Mouse (Mus musculus): ENCODE measurements around the gene Rasgrp4. TPM values are rescaled to one million over a fixed set of nuclear protein-coding genes. Genes with fewer than 3 reads are reported as not detected.
"Not testable (repeated sequence)": the region's sequence is repeated elsewhere in the genome, so short reads cannot be mapped to it uniquely, and the experiment has no call there.

The Rasgrp4 gene
- polyA plus RNA-seq, 1 experiment from 2014 or later: 0.71 TPM

GRCm38 (mm10) chr7:29169231-29170065, 34.8 kb downstream of the Rasgrp4 start:
- Histone ChIP-seq H3K27ac (replicated peaks) (peak overlapping the region; percentile 83), H3K4me1 (peaks cover 50% of the 10 kb centered on the region), H3K36me3 (peaks cover 12% of the 10 kb centered on the region), H3K9ac (replicated peaks) (peak overlapping the region; percentile 75), H3K9me3 (no peaks in the 10 kb centered on the region), H3K4me2 (replicated peaks) (peak overlapping the region; percentile 77), H3K4me3 (peak overlapping the region; percentile 72), H3K27me3 (peaks cover 65% of the 10 kb centered on the region)
- ATAC-seq (ENCODE audit: low FRiP score, low read depth): peak; percentile 76
- under 1% methylated on average over 25 of the region's 39 CpGs for WGBS

GRCm38 (mm10) chr7:29170066-29170754, 35.6 kb downstream of the Rasgrp4 start, which contains the start of the genes Ggn and Spred3:
TSS of gene Ggn (plus strand) at chr7:29170210.
TSS of gene Spred3 (minus strand) at chr7:29170411.
- H3K4me2 ChIP-seq (replicated peaks): peak within 1 kb of the TSS; percentile 77
- peaks cover 73% of the 10 kb centered on the region for H3K27me3 ChIP-seq
- under 1% methylated on average over 30 of the region's 30 CpGs for WGBS
- H3K4me3 ChIP-seq: peak within 1 kb of the TSS; percentile 72
- H3K9me3 ChIP-seq: no peaks in the 10 kb centered on the region
- peaks cover 50% of the 10 kb centered on the region for H3K4me1 ChIP-seq
- H3K9ac ChIP-seq (replicated peaks): peak within 1 kb of the TSS; percentile 75
- ATAC-seq (ENCODE audit: low FRiP score, low read depth): peak; percentile 24; the same call in 1 of the 2 replicates
- peak within 1 kb of the TSS; percentile 83 for H3K27ac ChIP-seq (replicated peaks)
- peaks cover 20% of the 10 kb centered on the region for H3K36me3 ChIP-seq

DNA sequence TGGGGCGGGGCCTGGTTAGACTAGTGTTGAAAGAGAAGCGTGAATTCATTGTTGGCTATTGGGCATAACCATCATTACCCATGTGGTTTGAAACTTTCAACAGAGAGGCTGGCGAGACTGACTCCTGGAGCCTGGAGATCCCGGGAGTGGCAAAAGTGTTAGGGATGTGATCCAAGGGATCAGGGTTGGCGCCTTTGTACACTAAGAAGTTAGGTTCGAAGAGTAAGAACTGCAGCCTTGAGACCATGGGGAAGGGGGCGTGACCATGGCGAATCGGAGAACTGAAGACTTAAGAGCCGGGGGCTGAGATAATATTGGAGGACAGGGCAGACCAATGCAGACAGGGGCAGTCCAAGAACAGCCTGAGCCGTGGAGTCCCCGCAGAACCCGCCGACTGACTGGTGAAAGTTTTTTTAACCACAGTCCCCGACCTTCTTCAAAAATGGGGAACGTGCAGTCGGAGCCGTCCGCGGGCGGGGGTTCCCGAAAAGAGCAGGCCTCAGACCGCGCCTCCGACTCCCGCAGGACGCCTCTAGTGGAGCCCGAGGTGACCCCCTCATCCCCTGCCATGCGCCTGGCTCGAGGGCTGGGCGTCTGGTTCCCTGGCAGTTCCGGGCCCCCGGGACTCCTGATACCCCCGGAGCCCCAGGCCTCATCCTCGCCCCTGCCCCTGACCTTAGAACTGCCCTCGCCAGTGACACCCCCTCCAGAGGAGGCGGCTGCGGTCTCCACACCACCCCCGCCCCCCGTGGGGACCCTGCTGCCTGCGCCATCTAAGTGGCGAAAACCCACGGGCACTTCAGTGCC, 36.3 kb downstream of the Rasgrp4 start:
- 2% methylated on average over 41 of the region's 43 CpGs for WGBS
- ATAC-seq (ENCODE audit: low FRiP score, low read depth): no peak
- Histone ChIP-seq H3K9ac (replicated peaks) (peak overlapping the region; percentile 46; the same call in 1 of the 2 replicates), H3K27me3 (peaks cover 73% of the 10 kb centered on the region), H3K27ac (replicated peaks) (no peak overlapping the region), H3K9me3 (no peaks in the 10 kb centered on the region), H3K4me1 (peaks cover 50% of the 10 kb centered on the region), H3K36me3 (peaks cover 27% of the 10 kb centered on the region), H3K4me3 (peak overlapping the region; percentile 72), H3K4me2 (replicated peaks) (peak overlapping the region; percentile 77)

DNA sequence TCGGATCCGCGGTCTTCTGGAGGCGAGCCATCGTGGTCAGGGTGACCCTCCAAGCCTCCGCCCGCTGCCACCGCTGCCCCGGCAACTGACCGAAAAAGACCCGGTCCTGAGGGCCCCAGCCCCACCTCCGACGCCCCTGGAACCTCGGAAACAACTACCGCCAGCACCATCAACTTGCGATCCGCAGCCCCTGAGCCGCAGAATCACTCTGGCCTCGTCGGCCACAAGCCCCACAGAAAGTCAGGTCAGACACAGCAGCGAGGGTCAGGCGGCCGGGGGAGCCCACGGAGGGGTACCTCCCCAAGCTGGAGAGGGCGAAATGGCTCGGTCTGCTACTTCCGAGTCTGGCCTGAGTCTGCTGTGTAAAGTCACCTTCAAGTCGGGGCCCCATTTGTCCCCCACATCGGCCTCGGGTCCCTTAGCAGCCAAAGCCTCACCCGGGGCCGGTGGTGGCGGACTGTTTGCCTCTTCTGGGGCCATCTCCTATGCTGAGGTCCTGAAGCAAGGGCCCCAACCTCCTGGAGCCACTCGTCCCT, 37.0 kb downstream of the Rasgrp4 start:
- Histone ChIP-seq H3K4me1 (peaks cover 50% of the 10 kb centered on the region), H3K9ac (replicated peaks) (peak overlapping the region; percentile 46; the same call in 1 of the 2 replicates), H3K27me3 (peaks cover 69% of the 10 kb centered on the region), H3K9me3 (no peaks in the 10 kb centered on the region), H3K36me3 (peaks cover 34% of the 10 kb centered on the region), H3K4me3 (peak overlapping the region; percentile 72), H3K4me2 (replicated peaks) (peak overlapping the region; percentile 77), H3K27ac (replicated peaks) (no peak overlapping the region)
- ATAC-seq (ENCODE audit: low FRiP score, low read depth): no peak
- 6% methylated on average over 34 of the region's 34 CpGs for WGBS

GRCm38 (mm10) chr7:29172390-29173016, 37.9 kb downstream of the Rasgrp4 start:
- H3K9ac ChIP-seq (replicated peaks): 0 out of 2 replicates have a peak overlapping the region, but pooled peaks have one; percentile 46
- 29% methylated on average over 32 of the region's 32 CpGs for WGBS
- H3K27me3 ChIP-seq: peaks cover 63% of the 10 kb centered on the region
- ATAC-seq (ENCODE audit: low FRiP score, low read depth): no peak
- H3K4me3 ChIP-seq: no peak overlapping the region
- H3K27ac ChIP-seq (replicated peaks): no peak overlapping the region
- no peaks in the 10 kb centered on the region for H3K9me3 ChIP-seq
- H3K36me3 ChIP-seq: peaks cover 38% of the 10 kb centered on the region
- H3K4me2 ChIP-seq (replicated peaks): no peak overlapping the region; the same call in 1 of the 2 replicates
- H3K4me1 ChIP-seq: peaks cover 50% of the 10 kb centered on the region

- H3K4me3 ChIP-seq: 0 out of 2 replicates have a peak overlapping the region, but pooled peaks have one; percentile 0
- 0 out of 2 replicates have a peak overlapping the region, but pooled peaks have one; percentile 85 for H3K4me2 ChIP-seq (replicated peaks)
- H3K4me1 ChIP-seq: peaks cover 17% of the 10 kb centered on the region
- no peak overlapping the region for H3K9ac ChIP-seq (replicated peaks)
- H3K27ac ChIP-seq (replicated peaks): no peak overlapping the region
- ATAC-seq (ENCODE audit: low FRiP score, low read depth): no peak
- 93% methylated on average over 4 of the region's 4 CpGs for WGBS
- peaks cover 22% of the 10 kb centered on the region for H3K27me3 ChIP-seq
- peaks cover 38% of the 10 kb centered on the region for H3K36me3 ChIP-seq
- no peaks in the 10 kb centered on the region for H3K9me3 ChIP-seq
Observed at GRCm38 (mm10) chr7:29178106-29178505, 43.5 kb downstream of the Rasgrp4 start.

GRCm38 (mm10) chr7:29179323-29179722, 44.7 kb downstream of the Rasgrp4 start:
- Histone ChIP-seq H3K4me1 (peaks cover 17% of the 10 kb centered on the region), H3K4me3 (peak overlapping the region; percentile 69), H3K4me2 (replicated peaks) (peak overlapping the region; percentile 85), H3K9me3 (no peaks in the 10 kb centered on the region), H3K27ac (replicated peaks) (no peak overlapping the region), H3K27me3 (peaks cover 10% of the 10 kb centered on the region), H3K36me3 (peaks cover 27% of the 10 kb centered on the region), H3K9ac (replicated peaks) (peak overlapping the region; percentile 79)
- 54% methylated on average over 7 of the region's 7 CpGs for WGBS
- no peak for ATAC-seq (ENCODE audit: low FRiP score, low read depth)

GRCm38 (mm10) chr7:29180077-29180853, 45.6 kb downstream of the Rasgrp4 start, which contains the start of gene Psmd8:
TSS of gene Psmd8 (minus strand) at chr7:29180701.
- Histone ChIP-seq H3K9ac (replicated peaks) (peak within 1 kb of the TSS; percentile 79), H3K36me3 (peaks cover 17% of the 10 kb centered on the region), H3K4me2 (replicated peaks) (peak within 1 kb of the TSS; percentile 85), H3K27ac (replicated peaks) (peak within 1 kb of the TSS; percentile 66), H3K4me3 (peak within 1 kb of the TSS; percentile 69), H3K9me3 (no peaks in the 10 kb centered on the region), H3K4me1 (peaks cover 17% of the 10 kb centered on the region), H3K27me3 (0 out of 2 replicates have a peak, but pooled peaks cover under 1% of the 10 kb centered on the region)
- peak; percentile 96 for ATAC-seq (ENCODE audit: low FRiP score, low read depth)
- under 1% methylated on average over 62 of the region's 62 CpGs for WGBS

DNA sequence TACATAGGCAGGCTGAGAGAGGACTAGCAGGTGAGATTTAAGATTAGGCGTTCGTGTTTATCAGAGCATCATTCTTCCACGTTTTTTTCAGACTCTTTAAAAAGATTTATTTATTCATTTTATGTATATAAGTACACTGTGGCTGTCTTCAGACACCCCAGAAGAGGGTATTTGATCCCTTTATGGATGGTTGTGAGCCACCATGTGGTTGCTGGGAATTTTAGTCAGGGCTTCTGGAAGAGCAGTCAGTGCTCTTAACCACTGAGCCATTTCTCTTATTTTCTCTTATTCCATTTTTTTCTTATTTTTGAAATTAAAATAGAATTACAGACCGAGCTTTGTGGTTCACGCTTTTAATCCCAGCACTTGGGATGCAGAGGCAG, 46.2 kb downstream of the Rasgrp4 start:
- ATAC-seq (ENCODE audit: low FRiP score, low read depth): no peak; the same call in 1 of the 2 replicates
- Histone ChIP-seq H3K4me2 (replicated peaks) (peak overlapping the region; percentile 85), H3K4me3 (peak overlapping the region; percentile 69), H3K27me3 (no peaks in the 10 kb centered on the region), H3K4me1 (peaks cover 17% of the 10 kb centered on the region), H3K36me3 (peaks cover 12% of the 10 kb centered on the region), H3K27ac (replicated peaks) (peak overlapping the region; percentile 66), H3K9ac (replicated peaks) (no peak overlapping the region), H3K9me3 (no peaks in the 10 kb centered on the region)
- 42% methylated on average over 5 of the region's 5 CpGs for WGBS

GRCm38 (mm10) chr7:29181323-29181722, 46.7 kb downstream of the Rasgrp4 start:
- H3K27me3 ChIP-seq; H3K36me3 ChIP-seq; H3K9ac ChIP-seq (replicated peaks); ATAC-seq (ENCODE audit: low FRiP score, low read depth); H3K9me3 ChIP-seq; H3K27ac ChIP-seq (replicated peaks): not testable (repeated sequence)
- Histone ChIP-seq H3K4me3 (0 out of 2 replicates have a peak overlapping the region, but pooled peaks have one; percentile 69), H3K4me1 (peaks cover 17% of the 10 kb centered on the region), H3K4me2 (replicated peaks) (peak overlapping the region; percentile 85; the same call in 1 of the 2 replicates)
- WGBS: 86% methylated on average over 4 of the region's 4 CpGs
